Mouse (Mus musculus) urinary bladder, postnatal 25 days (tissue): Measurements from ENCODE around the gene Gmeb2.

Source experiments
- DNase-seq: peaks from one replicate; pipeline ENCODE4 v3.0.0; 2022; ENCODE audit warnings: low spot score

Gene Gmeb2

DNA sequence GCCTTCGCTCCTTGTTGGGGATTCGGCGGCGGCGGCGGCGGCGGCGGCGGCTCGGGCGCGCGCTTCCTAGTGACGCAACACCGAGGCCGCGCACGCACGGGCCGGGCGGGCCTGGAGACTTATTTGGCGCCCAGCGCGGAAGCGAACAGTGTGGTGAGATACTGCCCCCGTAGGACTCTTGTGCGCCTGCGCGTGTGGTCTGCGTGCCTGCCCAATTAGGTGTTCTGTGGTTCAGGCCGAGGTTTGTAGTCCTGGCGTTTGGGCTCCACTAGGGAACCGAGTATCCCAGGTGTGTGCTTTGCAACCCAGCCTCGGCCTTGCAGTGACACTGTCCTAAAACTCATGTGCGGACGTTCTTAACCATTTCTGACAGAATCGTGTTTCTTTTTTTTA is at the start of gene Gmeb2:
Gene Gmeb2, minus strand, starts transcription at position 78 of the 393 bp plus-strand sequence.
- DNase-seq = peak; percentile 84

DNA sequence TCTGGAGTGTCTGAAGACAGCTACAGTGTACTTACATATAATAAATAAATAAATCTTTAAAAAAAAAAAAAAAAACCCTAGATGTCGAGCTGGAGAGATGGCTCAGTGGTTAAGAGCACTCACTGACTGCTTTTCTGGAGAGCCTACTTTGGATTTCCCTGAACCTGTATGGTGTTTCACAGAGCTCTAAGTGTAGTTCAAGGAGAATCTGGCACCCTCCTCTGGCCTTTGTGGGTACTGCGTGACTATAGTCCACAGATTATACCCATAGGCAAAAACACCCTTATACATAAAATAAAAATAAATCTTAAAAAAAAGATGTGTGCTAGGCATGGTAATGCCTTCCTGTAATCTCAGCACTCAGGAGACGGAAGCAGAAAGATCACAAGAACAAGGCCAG is 46.2 kb upstream of the Gmeb2 start:
- DNase-seq = peak; percentile 50

DNA sequence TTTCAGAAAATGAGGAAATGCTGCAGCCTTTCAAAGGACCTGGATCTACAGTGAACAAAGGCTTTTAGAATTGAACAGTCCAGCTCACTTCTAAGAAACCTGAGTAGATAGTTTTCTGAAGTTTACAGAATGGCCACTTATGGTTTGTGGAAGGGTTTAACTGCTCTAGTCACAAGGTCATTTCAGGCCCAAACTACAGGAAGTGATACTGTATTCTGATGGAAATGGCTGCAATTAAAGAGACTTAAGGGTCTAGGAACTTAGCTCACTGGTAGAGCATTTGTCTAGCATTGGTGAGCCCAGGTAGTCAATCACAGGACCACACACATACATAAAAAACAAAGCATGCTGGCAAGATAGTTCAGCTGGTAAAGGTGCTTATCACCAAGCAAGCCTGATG is 44.7 kb upstream of the Gmeb2 start:
- no peak for DNase-seq

DNA sequence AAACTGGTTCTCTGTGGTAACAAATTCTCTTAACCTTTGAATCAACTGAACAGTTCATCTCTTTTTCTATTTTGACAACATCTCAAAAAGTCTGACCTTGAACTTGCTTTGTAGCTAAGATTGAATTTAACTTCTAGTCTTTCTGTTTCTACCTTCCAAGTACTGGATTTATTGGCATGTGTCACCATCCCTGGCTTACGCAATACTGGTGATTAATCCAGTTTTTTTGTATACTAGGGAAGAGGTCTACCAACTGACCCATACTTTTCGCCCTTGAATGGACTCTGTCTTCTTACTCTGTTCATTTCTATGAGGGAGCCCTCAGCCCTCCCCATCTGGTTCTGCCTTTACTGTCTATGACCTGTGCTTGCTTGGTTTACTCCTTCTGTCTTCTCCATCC is 38.3 kb upstream of the Gmeb2 start:
- DNase-seq = no peak

DNA sequence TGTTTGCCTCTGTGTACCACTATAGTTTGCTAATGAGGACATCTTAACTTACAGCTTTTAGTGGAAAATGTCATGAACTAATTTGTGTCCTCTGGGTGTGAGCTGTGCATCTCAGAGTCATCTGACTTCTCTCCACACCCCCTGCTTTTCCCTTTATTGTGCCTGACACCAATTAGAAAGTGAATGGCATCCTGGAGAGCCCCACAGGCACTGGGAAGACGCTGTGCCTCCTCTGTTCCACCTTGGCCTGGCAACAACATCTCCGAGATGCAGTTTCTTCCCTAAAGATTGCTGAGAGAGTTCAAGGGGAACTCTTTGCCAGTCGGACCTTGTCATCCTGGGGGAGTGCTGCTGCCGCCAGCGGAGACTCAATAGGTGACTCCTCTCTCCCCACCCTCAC is 34.3 kb upstream of the Gmeb2 start:
- no peak for DNase-seq

DNA sequence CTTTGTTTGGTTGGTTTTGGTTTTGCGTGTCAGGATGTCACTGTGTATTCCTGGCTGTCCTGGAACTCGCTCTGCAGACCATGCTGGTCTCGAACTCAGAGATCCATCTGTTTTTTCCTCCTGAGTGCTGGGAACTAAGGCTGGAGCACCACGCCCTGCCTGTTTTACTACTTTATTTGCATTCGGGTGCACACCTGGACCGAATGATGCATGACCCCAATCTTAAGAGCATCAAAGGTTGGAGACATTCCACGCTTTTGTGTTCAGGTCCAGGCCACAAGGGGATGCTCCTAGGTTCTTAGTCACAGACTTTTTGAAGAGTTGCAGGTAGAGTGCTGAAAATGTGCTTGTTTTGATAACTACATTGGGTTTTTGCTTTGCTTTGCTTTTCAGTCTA is 32.3 kb upstream of the Gmeb2 start:
- no peak for DNase-seq

DNA sequence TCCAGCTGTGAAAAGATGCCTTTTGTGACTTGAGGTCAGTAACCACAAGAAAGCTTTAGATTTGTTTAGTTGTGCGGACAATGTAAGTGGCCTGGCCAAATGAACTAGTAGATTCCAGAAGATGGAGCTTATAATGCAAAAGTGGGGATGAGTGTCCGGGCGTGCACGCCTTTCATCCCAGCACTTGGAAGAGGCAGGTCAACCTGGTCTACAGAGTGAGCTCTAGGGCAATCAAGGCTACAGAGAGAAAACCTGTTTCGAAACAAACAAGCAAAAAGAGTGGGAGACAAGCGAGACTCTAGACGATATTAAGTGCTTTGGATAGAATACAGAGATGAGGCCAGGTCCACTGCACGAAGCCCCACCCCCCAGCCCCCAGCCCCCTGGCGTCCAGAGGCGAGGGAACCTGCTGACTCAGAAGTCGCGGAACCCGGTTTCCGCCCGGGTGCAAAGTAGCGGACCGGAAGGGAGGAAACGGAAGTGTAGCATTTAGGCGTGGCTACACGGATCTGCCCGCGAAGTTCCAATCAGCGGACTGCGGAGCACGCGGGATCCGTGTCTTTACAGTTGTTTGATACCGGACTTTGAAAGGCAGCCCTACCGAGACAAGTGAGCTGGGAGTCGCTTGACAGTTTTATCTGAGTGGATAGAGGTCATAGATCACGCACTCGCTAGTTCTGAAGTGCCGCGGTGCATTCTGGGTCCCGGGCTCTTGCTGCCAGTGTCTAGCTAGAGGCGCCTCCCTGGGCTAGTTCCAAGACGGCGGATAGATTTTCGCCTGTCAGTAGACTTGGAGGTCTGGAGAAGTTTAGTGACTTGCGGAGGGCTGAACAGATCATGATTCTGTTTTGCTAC is 31.6 kb upstream of the Gmeb2 start, which contains the start of gene Rtel1:
Gene Rtel1, plus strand, starts transcription at position 492 of the 855 bp plus-strand sequence.
- peak; percentile 76 for DNase-seq

DNA sequence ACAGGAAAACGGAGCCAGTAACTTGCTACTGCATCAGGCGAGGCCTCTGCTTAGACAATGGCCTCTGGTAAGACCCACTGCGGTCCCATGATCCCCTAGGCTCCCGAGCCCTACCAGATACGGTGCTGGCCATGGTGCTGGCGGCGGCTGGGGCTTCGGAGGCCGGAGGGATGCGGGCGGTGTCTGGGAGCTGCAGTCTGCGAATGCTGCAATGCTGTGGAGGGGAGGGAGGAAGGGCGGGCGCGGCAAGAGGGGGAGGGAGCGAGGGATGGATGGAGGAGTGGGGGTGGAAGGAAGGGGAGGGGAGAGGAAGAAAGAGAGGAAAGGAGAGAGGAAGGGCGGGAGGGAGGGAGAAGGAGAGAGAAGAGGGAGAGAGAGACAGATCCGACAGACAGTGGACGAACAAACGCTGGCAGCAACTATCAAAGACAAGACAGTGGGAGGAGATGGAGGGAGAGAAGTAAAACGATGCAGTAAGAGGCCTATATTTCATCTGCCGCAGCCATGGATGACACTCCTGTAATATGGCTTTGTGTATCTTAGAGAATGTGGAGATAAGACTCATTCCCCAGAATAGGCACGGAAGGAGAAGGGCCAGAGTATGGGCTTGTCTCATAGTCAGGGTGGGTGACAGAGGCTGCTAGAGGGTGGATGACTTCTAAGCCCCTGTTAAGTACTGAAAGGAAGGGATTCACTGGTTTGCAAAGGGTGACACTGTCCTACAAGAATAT is 26.4 kb upstream of the Gmeb2 start, which contains the start of gene Stmn3:
Gene Stmn3, minus strand, starts transcription at position 421 of the 731 bp plus-strand sequence.
- DNase-seq = no peak

DNA sequence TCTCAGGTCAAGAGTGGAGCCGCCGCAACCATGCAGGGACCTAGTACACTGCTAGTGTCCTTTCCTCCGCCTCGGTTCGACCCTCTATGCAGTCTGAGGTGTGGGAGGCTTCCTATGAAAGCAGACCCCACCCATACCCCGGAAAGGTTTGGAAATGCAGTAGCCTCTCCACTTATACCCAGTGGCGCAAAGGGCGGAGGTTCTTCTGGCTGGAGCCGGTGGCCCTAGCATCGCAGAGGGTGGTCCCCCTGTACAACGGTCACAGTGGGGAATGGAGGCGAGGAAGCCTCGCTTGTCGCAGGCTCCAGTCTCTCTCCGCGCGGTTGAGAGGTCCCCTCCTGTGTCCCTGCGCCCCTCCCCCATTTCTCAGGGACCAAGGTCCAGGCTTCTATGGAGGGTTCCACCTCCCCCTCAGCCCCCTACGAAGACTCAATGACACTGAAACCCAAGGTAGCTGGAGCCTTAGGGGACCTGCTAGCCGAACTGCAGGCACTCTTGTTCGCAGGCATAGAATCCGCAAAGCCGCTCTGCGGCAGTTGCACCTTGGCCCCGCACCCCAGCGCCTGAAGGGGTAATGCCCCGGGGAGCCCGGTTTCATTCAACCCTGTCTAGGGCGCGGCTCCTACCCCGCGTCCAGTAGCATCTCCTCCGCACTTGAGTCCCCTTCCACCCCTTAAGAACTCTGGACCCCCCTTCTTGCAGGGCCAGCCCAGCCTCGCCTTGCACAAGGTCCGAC is 25.7 kb upstream of the Gmeb2 start:
- no peak for DNase-seq

DNA sequence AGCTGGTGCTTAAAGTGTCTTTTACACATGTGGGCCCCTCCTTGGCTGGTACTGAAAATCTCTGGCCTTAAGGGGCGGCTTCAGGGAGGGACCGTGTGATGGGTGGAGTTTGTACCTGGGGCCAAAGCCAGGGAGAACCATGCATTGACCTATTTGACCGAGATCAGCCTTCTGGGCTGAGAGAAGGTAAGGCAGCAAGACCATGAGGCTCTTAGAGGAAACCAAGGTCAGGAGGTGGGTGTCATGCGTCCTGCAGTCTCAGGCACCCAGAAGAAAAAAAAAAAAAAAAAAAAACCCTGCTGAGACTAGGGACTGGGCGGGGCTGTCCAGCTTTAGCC is 25.1 kb upstream of the Gmeb2 start:
- DNase-seq = no peak

DNA sequence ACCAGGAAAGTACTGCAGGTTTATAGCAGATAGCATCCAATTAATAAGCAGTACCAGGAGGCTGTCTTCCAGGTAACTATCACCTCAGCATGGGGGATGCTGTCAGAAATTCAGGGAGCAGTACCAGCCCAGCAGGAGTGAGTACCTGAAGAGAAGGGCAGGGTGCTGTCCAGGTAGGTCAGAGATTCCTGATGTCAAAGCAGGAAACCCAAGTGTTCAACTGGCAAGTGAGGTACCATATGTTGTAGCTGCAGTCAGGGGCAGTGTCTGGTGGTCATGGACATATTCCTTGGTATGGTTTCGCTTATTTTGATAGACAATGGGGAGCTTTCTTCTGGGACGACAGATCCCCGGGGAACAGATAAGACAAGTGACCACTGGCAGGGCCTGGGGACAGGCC is 24.6 kb upstream of the Gmeb2 start:
- DNase-seq = no peak

DNA sequence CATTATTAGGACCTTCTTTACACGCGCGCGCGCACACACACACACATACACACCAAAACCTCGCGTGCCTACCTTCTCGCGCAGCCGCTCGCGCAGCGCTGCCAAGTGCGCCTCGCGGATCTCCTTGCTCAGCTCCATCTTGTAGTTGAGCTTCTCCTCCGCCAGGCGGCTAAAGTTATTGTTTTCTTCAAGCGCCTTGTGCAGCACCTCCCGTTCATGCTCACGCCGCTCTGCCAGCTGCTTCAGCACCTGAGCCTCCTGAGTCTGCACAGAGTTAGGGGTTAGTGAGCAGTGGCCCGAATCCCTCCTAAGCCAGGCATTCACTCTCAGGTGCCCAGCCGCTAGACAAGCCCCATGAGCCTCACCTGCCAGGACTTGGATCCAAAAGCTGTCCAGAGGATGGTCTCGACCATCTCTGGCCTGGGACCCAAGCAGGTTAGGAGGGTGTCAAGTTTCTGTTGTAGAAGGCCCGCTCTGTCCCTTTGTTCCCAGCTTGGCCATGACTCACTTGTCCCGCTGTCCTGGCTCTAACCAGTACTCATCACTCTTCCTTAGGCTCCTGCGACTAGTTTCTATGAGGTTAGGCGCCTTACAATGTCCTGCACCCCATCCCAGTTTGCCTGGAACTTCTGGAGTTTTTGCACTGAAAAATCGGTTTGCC is 19.4 kb upstream of the Gmeb2 start:
- DNase-seq = peak; percentile 22

DNA sequence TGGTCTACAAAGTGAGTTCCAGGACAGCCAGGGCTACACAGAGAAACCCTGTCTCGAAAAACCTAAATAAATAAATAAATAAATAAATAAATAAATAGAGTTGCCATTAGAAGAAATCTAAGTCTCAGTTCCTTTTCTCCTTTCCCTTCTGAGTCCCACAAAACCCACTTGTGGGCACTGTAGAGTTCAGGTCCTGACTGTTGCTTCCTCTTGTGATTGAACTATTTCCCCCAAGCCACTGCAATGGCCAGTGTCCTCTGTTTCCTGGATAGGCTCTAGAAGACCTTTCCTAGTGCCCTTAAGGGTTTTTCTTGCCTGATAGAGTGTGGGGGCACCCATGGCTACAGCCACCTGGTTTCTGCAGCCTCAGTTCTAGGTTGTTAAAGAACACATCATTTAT is 17.1 kb upstream of the Gmeb2 start:
- no peak for DNase-seq

DNA sequence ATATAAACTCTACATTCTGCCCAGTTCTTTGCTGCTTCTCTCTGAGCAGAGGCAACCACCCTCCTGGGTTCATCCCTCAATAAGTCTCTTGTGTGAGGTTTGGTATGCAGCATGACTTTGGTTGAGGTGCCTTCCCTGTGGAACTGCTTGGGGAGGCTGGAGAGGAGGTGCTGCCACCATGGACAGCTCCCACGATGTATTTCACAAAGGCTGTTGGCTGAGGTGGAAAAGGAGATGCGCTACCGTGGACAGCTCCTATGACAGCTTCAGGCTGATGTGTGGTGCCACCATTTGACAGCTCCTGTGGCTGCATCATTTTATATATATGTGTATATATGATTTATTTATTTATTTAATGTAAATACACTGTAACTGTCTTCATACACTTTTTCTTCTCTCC is 14.2 kb upstream of the Gmeb2 start:
- no peak for DNase-seq

DNA sequence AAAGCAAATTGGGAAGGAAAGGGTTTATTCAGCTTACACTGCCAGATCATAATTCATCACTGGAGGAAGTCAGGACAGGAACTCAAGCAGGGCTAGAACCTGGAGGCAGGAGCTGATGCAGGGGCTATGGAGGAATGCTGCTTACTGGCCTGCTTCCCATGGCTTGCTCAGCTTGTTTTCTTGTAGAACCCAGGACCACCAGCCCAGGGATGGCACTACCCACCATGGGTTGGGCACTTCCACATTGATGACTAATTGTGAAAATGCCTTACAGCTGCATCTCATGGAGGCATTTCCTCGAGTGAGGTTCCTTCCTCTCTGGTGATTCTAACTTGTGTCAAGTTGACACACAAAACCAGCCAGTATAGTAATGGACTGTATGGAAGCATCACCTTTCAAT is 3.1 kb upstream of the Gmeb2 start:
- DNase-seq = no peak

DNA sequence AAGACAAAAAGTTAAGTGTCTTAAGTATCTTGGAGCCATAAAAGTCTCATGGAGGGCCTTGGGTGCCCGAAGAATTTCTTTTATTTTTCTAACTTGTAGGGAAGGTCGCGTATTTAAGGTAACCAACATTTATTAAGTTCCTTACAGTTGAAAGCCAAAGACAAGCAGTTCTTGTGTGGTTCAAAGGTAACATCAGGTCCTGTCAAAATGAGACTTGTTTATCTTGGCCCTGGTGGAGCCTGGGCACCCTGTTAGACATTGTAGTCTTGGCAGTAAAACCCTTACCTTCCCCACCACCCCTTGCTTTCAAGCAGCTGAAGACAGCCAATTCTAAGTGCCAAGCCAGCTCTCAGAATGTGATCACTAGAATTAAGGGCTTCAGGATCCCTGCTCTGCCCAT is 856 bp upstream of the Gmeb2 start:
- DNase-seq = no peak

DNA sequence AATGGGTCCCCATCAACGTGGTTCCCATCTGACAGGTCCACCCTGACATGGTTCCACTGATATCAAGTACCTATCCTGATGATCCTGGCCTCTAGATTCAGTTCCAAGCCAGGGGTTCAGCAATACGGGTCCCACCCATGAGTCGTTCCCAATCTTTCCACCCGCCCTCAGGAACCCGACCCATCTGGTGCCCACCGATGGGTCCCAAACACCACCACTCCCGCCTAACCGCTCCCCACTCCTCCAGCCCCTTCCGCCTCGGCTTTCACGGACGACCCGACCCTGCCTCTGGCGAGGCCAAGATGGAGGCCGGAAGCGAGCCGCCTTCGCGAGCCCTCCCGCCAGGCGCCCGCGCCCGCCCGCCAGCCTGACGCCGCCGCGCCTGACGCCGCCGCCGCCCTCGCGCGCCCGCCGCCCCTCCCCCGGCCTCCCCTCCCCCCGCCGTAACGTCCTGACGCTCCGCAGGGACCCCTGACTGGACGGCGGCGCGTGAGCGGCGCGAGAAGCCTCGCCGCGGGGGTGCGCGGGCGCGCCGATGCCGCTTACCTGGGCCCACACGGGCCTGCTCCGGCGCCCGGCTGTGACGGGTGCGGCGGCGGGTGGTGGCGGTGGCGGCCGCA is 387 bp downstream of the Gmeb2 start:
- DNase-seq = peak; percentile 79

DNA sequence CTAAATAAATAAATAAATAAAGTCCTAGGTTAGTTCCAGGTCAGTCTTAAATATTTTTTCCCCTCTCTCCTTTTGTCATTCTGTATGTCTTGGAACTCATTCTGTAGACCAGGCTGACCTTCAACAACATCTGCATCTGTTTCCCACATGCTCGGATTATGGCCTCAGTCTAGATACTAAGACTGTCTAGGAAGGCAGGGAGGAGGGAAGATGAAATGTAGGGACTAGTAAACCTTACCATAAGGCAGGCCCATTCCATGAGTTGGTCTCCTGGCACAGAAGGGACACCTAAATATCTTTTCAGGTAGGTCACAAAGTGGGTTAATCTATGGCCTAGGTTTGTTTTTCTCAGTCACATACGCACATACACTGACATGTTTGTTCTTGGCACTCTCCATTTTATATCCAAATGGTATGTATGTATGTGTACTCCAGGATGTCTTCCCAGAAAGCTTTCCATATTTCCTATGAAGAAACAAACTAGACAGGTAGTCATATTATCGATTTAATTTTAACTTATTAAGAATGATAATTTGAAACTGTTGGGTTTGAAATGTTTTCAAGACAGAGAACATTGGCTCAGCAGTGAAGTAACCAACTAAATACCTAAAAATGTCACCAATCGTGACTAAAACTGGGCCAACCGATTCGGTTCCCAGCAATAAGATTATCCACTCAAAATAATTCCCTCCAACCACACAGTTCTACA is 1.1 kb downstream of the Gmeb2 start:
- DNase-seq = no peak

DNA sequence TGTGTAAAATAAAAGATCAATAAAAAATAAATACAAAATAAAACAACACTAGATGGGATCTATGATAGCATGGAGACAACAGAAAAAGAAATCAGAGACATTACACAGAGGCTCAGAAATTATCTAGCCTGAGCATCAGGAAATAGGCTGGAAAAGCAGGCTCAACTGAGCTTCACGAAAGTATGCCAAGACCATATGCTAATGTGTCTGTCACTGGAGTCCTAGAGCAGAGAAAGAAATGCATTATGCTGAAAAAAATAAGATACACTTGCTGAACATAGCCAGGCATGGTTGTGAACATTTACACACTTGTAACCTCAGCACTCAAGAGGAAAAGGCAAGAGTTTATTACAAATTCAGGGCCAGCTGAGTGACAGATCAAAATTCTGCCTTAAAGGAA is 7.9 kb downstream of the Gmeb2 start:
- DNase-seq = no peak

DNA sequence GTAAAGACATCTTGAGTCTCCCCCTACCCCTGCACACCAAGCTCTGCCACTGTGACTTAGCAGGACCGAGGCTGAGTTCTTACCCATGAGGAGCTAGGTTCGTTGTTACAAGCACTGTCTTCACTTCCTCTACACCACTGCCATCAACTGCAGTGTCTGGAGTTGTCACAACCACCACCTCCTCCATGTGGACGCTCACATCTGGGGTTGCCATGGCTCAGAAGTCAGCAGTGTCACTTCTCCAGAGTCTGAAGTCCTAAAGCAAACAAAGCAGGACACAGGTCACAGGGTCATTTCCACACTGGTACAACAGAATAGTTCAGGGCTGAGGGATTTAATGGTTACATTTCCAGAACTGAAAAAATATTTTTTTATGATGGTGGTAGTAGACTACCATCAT is 10.0 kb downstream of the Gmeb2 start:
- DNase-seq = no peak

DNA sequence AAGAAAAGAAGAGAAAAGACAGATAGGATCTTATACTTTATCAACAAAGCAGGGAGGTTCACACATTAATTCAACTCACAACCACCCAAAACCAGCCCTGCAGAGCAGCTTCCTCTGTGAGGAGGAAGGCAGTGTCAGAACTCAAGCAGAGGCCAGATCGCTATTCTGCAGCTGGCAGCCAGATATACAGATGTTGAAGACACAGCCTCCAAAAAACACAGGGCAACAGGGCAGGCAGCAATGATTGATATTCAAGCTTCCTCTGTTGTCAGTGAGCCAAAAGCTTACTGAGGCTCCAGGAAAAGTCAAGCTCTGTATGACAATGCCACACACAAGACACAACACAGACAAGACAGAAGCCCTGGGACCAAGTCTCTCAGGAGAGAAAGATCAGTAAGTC is 11.1 kb downstream of the Gmeb2 start:
- no peak for DNase-seq
